Mouse (Mus musculus) CH12.LX (cell line): ENCODE data around the gene Gpcpd1. TPM values are rescaled to one million over a fixed set of nuclear protein-coding genes. Genes with fewer than 3 reads are reported as not detected.

Experiments used
- DNase-seq: peaks from one replicate; pipeline ENCODE4 v3.0.0-alpha.2; 2013; ENCODE audit errors: extremely low read depth
- H3K27ac ChIP-seq: 2 replicates; pipeline ENCODE4 v1.5.1; 2012; ENCODE audit warnings: low read depth, mild to moderate bottlenecking, control low read depth, moderate library complexity; ENCODE audit not compliant: insufficient read depth
- H3K27me3 ChIP-seq: replicated peaks from 2 replicates; pipeline ENCODE3; 2012; ENCODE audit warnings: inconsistent platforms
- H3K36me3 ChIP-seq, 2 experiments: replicated peaks in 1 of 2; 2 replicates each; pipeline versions ENCODE3 to v1.6.1; 2012; ENCODE audit warnings: inconsistent platforms in 1 of 2, low read length in 1 of 2, mild to moderate bottlenecking in 1 of 2, mixed read lengths in 1 of 2, moderate library complexity in 1 of 2; ENCODE audit not compliant: control insufficient read depth in 1 of 2, insufficient read depth in 1 of 2
- H3K4me1 ChIP-seq, 2 experiments: 2 replicates each; pipeline ENCODE4 v1.6.1; 2012; ENCODE audit warnings: inconsistent platforms in 1 of 2, moderate library complexity in 1 of 2; ENCODE audit not compliant: insufficient read depth in 2 of 2, control insufficient read depth in 1 of 2
- H3K4me2 ChIP-seq: 2 replicates; pipeline ENCODE4 v1.6.1; 2012; ENCODE audit warnings: low read depth, mild to moderate bottlenecking, control low read depth; ENCODE audit not compliant: poor library complexity, insufficient read depth, severe bottlenecking
- H3K4me3 ChIP-seq, 3 experiments: fragments of 150-350 bp in 1 of 3; sonication (generic) in 1 of 3; replicated peaks in 1 of 3; 2 replicates each; pipeline versions ENCODE3 to v1.5.1; 2011 to 2012; ENCODE audit warnings: low read depth in 2 of 3, low read length in 2 of 3, mild to moderate bottlenecking in 2 of 3, moderate library complexity in 2 of 3, control low read depth in 1 of 3, improper control_type of control experiment in 1 of 3, inconsistent platforms in 1 of 3, mixed read lengths in 1 of 3; ENCODE audit not compliant: poor library complexity in 1 of 3
- H3K79me2 ChIP-seq: replicated peaks from 2 replicates; pipeline ENCODE4 v1.6.1; 2012; ENCODE audit warnings: mild to moderate bottlenecking, moderate library complexity; ENCODE audit not compliant: control insufficient read depth, poor library complexity, insufficient read depth, severe bottlenecking; ENCODE audit errors: extremely low read depth
- H3K9ac ChIP-seq: 2 replicates; pipeline ENCODE4 v1.6.1; 2012; ENCODE audit warnings: low read depth, mild to moderate bottlenecking, control low read depth, moderate library complexity; ENCODE audit not compliant: insufficient read depth
- H3K9me3 ChIP-seq: replicated peaks from 2 replicates; pipeline ENCODE3; 2012; ENCODE audit warnings: low read length, inconsistent platforms, mixed read lengths
- CTCF ChIP-seq, 2 experiments: IDR thresholded peaks in 1 of 2; conservative IDR thresholded peaks in 1 of 2; 2 replicates each; pipeline ENCODE4 v1.5.1; 2011 to 2012; ENCODE audit warnings: low read depth in 2 of 2, low read length in 2 of 2, improper control_type of control experiment in 1 of 2, inconsistent platforms in 1 of 2, mild to moderate bottlenecking in 1 of 2, moderate library complexity in 1 of 2
- E2F4 ChIP-seq: IDR thresholded peaks from 2 replicates; pipeline ENCODE4 v1.6.1; 2011; ENCODE audit warnings: low read depth, low read length, improper control_type of control experiment; ENCODE audit not compliant: insufficient replicate concordance
- ETS1 ChIP-seq: conservative IDR thresholded peaks from 2 replicates; pipeline ENCODE4 v1.6.1; 2012; ENCODE audit warnings: low read depth, mild to moderate bottlenecking, inconsistent platforms, low read length, improper control_type of control experiment, moderate library complexity
- GABPA ChIP-seq: IDR thresholded peaks from 2 replicates; pipeline ENCODE4 v1.6.1; 2012; ENCODE audit warnings: low read depth, low read length, improper control_type of control experiment, inconsistent platforms; ENCODE audit not compliant: insufficient replicate concordance
- HCFC1 ChIP-seq: IDR thresholded peaks from 2 replicates; pipeline ENCODE4 v1.6.1; 2012; ENCODE audit warnings: low read depth, mild to moderate bottlenecking, inconsistent platforms, low read length, improper control_type of control experiment
- MAZ ChIP-seq: IDR thresholded peaks from 2 replicates; pipeline ENCODE4 v1.6.1; 2012; ENCODE audit warnings: low read depth, mild to moderate bottlenecking, inconsistent platforms, low read length, improper control_type of control experiment, moderate library complexity
- MYC ChIP-seq: IDR thresholded peaks from 2 replicates; pipeline ENCODE4 v1.6.1; 2011; ENCODE audit warnings: low read depth, mild to moderate bottlenecking, improper control_type of control experiment, low read length
- NRF1 ChIP-seq: IDR thresholded peaks from 2 replicates; pipeline ENCODE4 v1.6.1; 2014; ENCODE audit warnings: low read depth, mild to moderate bottlenecking, inconsistent platforms, low read length, improper control_type of control experiment, moderate library complexity
- PAX5 ChIP-seq: IDR thresholded peaks from 2 replicates; pipeline ENCODE4 v1.6.1; 2012; ENCODE audit warnings: low read length, inconsistent platforms, mixed read lengths
- POLR2A ChIP-seq: IDR thresholded peaks from 2 replicates; pipeline ENCODE4 v1.6.1; 2011; ENCODE audit warnings: low read depth, mild to moderate bottlenecking, improper control_type of control experiment, low read length
- RAD21 ChIP-seq: IDR thresholded peaks from 2 replicates; pipeline ENCODE4 v1.6.1; 2011; ENCODE audit warnings: low read depth, mild to moderate bottlenecking, low read length, improper control_type of control experiment, moderate library complexity
- RCOR1 ChIP-seq: conservative IDR thresholded peaks from 2 replicates; pipeline ENCODE4 v1.6.1; 2012; ENCODE audit warnings: low read depth, mild to moderate bottlenecking, inconsistent platforms, low read length, improper control_type of control experiment
- SIN3A ChIP-seq: IDR thresholded peaks from 2 replicates; pipeline ENCODE4 v1.6.1; 2012; ENCODE audit warnings: low read length, improper control_type of control experiment, inconsistent platforms
- SMC3 ChIP-seq: IDR thresholded peaks from 2 replicates; pipeline ENCODE4 v1.6.1; 2011; ENCODE audit warnings: low read depth, low read length, improper control_type of control experiment
- TCF12 ChIP-seq: IDR thresholded peaks from 2 replicates; pipeline ENCODE4 v1.6.1; 2014; ENCODE audit warnings: low read depth, mild to moderate bottlenecking, inconsistent platforms, low read length, improper control_type of control experiment
- USF1 ChIP-seq: IDR thresholded peaks from 2 replicates; pipeline ENCODE4 v1.6.1; 2014; ENCODE audit warnings: low read depth, mild to moderate bottlenecking, inconsistent platforms, low read length, improper control_type of control experiment
- USF2 ChIP-seq: conservative IDR thresholded peaks from 2 replicates; pipeline ENCODE4 v1.6.1; 2011; ENCODE audit warnings: low read depth, low read length, improper control_type of control experiment
- ZKSCAN1 ChIP-seq: IDR thresholded peaks from 2 replicates; pipeline ENCODE4 v1.6.1; 2012; ENCODE audit warnings: low read depth, inconsistent platforms, low read length, improper control_type of control experiment, borderline replicate concordance
- ZMIZ1 ChIP-seq: IDR thresholded peaks from 2 replicates; pipeline ENCODE4 v1.6.1; 2012; ENCODE audit warnings: low read depth, mild to moderate bottlenecking, inconsistent platforms, low read length, improper control_type of control experiment
- dilution Hi-C: fragments of 300-500 bp; cut with MboI; formaldehyde crosslinking; loops from 2 replicates; pipeline ENCODE4 v1.14.3; 2020; ENCODE audit warnings: low sequenced_read_pairs; ENCODE audit not compliant: extremely low pct_unique_long_range_greater_than_20kb, extremely low pct_ligation_motif_present
- in situ Hi-C: fragments of 300-500 bp; cut with MboI; formaldehyde crosslinking; loops from 3 replicates; pipeline ENCODE4 v1.14.3; 2019; ENCODE audit warnings: low sequenced_read_pairs, low pct_ligation_motif_present, low pct_unique_long_range_greater_than_20kb, mixed read lengths
- polyA plus RNA-seq: library from polyadenylated mRNA; unstranded; fragments of >175 nt; gene quantifications from 2 replicates; pipeline ENCODE4 v1.2.1, GENCODE M21; 2012; ENCODE audit warnings: low read depth; ENCODE audit not compliant: insufficient read length
- total RNA-seq, 2 experiments: library from RNA; depleted of rRNA; stranded (reverse); fragments of 300-350 nt in 1 of 2; fragments of >200 nt in 1 of 2; gene quantifications; 2 replicates each; pipeline ENCODE4 v1.2.3; 2012 to 2014

Gpcpd1 gene
- total and polyA plus RNA-seq, 3 experiments, result 30.9 to 60.8 (median 33.5) TPM

DNA sequence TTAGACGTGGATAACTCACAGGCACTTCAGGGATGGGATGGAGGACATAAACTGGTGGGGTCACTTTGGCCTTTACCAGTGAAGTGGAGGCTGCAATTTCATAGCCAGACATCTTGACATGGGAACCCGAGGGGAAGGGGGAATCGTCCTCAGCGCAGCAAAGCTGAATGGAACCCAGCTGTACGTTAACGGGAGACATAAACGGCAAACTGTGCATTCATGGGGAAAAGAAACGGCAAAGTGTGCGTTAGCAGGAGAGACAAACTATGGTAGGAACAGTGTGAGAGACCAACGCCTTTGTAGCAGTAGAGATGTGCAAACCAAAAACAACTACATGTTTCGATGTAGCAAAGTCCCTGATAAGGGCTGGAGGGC, 74.6 kb downstream of the Gpcpd1 start:
- in situ Hi-C loops, result no loop called here
- no peaks in the 10 kb centered on the region for H3K79me2 ChIP-seq
- H3K27ac ChIP-seq, result no peak overlapping the region
- H3K36me3 ChIP-seq, result no peaks in the 10 kb centered on the region
- no peak for TF ChIP-seq E2F4
- TF ChIP-seq POLR2A, result no peak
- TF ChIP-seq TCF12, result no peak
- no peak for TF ChIP-seq RAD21
- TF ChIP-seq SIN3A, result no peak
- no peak for TF ChIP-seq USF2
- no peak for TF ChIP-seq RCOR1
- TF ChIP-seq HCFC1, result no peak
- no peak for TF ChIP-seq CTCF (conservative IDR thresholded peaks at IDR 0.05 in 1 of 2, IDR thresholded peaks at IDR 0.05 in 1 of 2; ENCODE audit: low read depth in 2 of 2, low read length in 2 of 2)
- no peak for TF ChIP-seq ZKSCAN1
- no peaks in the 10 kb centered on the region for H3K27me3 ChIP-seq
- no peak for DNase-seq
- no peak overlapping the region for H3K9ac ChIP-seq
- no peak overlapping the region for H3K4me3 ChIP-seq
- H3K9me3 ChIP-seq, result peaks cover 14% of the 10 kb centered on the region
- no peak overlapping the region for H3K4me2 ChIP-seq
- H3K4me1 ChIP-seq, result peaks cover 20 to 53% of the 10 kb centered on the region in 2 experiments; a peak in 3 of 4 replicates
- dilution Hi-C loops, result no loop called here

DNA sequence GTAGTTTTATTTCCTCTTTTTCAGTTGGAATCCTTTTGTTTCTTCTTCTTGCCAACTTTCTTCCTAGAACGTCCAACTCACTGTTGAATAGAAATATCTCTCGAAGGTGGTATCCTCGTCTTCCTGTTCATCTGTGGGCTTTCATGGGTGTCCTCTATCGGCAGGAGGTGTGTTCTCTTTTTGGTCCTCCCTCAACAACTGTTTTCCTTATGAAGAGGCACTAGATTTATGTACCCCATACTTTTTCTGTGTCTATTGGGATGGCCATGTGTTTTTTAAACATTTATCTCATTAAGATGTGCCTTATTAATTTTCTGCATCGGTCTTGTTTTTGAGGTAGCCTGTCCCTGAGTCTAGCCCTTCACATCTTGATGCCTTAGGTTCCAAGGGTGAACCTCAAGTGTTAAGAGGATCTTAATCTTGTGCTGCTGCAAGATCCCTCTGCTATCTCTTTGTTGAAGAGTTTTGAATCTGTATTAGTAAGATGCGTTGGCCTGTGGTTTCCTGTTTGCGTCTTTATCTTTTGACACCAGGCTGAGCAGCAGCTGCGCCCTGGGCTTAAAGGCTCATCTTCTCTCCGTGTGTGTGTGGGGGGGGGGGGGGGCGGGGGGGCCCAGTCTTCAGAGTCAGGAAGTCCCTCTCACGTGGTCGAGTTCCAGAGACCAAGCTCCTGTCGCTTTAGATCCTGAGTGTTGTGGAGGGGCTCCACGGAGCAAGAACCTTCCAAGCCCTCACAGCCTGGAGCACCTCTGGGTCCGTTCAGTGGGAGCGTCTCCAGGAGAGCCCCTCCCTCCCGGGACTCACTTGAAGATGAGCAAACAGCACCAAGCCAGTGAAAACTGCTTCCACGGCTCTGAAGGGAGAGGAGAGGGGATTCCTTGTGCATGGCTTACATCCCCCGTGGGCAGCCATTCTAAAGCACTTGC, 75.2 kb downstream of the Gpcpd1 start:
- H3K27me3 ChIP-seq, result no peaks in the 10 kb centered on the region
- no peak overlapping the region for H3K9ac ChIP-seq
- H3K36me3 ChIP-seq, result no peaks in the 10 kb centered on the region
- in situ Hi-C loops, result no loop called here
- H3K4me2 ChIP-seq, result no peak overlapping the region
- dilution Hi-C loops, result no loop called here
- no peaks in the 10 kb centered on the region for H3K79me2 ChIP-seq
- H3K4me3 ChIP-seq, result no peak overlapping the region
- H3K9me3 ChIP-seq, result peaks cover 14% of the 10 kb centered on the region
- DNase-seq, result no peak
- peaks cover 15 to 46% of the 10 kb centered on the region in 2 experiments; a peak in 3 of 4 replicates for H3K4me1 ChIP-seq
- no peak overlapping the region for H3K27ac ChIP-seq
- no peak for TF ChIP-seq NRF1
- TF ChIP-seq USF1, result no peak
- no peak for TF ChIP-seq MYC
- no peak for TF ChIP-seq RCOR1
- no peak for TF ChIP-seq SMC3
- TF ChIP-seq GABPA, result no peak
- TF ChIP-seq E2F4, result no peak
- TF ChIP-seq ETS1, result no peak
- TF ChIP-seq ZMIZ1, result no peak
- no peak for TF ChIP-seq PAX5
- no peak for TF ChIP-seq MAZ
